Mouse (Mus musculus) thymus, adult 2 months (tissue): Measurements from ENCODE around the gene Sin3a.

ENCODE experiments used
- CTCF ChIP-seq: fragments of 200-500 bp; IDR thresholded peaks from 2 replicates; pipeline ENCODE4 v1.5.1; 2012; ENCODE audit warnings: mild to moderate bottlenecking, control low read depth, low read length, moderate library complexity, borderline replicate concordance; ENCODE audit not compliant: control insufficient read depth, poor library complexity, insufficient read depth; ENCODE audit errors: extremely low read depth
- POLR2A ChIP-seq: fragments of 200-500 bp; IDR thresholded peaks from 2 replicates; pipeline ENCODE4 v1.6.1; 2012; ENCODE audit warnings: mild to moderate bottlenecking, low read length, control low read depth, moderate library complexity; ENCODE audit not compliant: control insufficient read depth, poor library complexity, insufficient read depth; ENCODE audit errors: extremely low read depth

GRCm38 (mm10) chr9:57070800-57071545 is 867 bp upstream of the Sin3a start:
- TF ChIP-seq CTCF (no peak), POLR2A (no peak)
